Mouse (Mus musculus): ENCODE measurements around the gene Brpf1.
A peak's percentile ranks its signal among the peaks of the same experiment; 100 is the strongest.

GRCm38 (mm10) chr6:113306986-113307349, at the start of gene Brpf1:
- TF ChIP-seq POLR2A (IDR thresholded peaks at IDR 0.05; ENCODE audit: borderline replicate concordance, extremely low read depth, insufficient read depth, insufficient read length, poor library complexity, severe bottlenecking) (peak; percentile 51; the same call in 1 of the 2 replicates), CTCF (IDR thresholded peaks at IDR 0.05; ENCODE audit: borderline replicate concordance, extremely low read depth, insufficient read depth, insufficient read length) (no peak)

Data from brain, embryonic 14.5 days (tissue).